Mouse (Mus musculus): ENCODE results near the gene Ubl3. TPM values are rescaled to one million over a fixed set of nuclear protein-coding genes. Genes with fewer than 3 reads are reported as not detected.
A peak's percentile ranks its signal among the peaks of the same experiment; 100 is the strongest.

Ubl3 gene
- polyA plus RNA-seq, 1 experiment from 2014 or later = 73.2 TPM

DNA sequence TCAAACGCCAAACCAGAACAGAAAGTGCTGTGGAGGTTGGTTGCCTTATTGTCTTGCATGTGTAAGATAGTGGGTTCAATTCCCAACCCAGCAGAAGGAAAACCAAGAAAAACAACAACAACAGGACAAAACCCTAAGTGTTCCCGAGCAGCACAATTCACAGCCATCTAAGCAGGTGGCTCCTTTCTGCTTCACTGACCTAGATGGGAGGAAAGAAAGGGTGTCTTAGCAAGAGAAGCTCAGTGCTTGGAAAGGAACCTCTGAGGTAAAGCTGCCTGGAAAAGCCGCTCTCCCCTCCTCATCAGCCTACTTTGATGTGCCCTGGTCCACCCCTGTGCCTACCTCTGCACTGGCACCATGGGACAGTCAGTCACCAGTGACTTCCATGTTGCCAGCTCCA, 70.8 kb downstream of the Ubl3 start:
- ATAC-seq (ENCODE audit: low read depth) (no peak), DNase-seq (ENCODE audit: low spot score) (no peak)
- H3K27ac ChIP-seq (replicated peaks; ENCODE audit: low read depth, low read length) = no peak overlapping the region
- H3K4me1 ChIP-seq (ENCODE audit: control insufficient read depth, insufficient read depth, low read length) = no peaks in the 10 kb centered on the region
- H3K9me3 ChIP-seq (ENCODE audit: control insufficient read depth, low read length) = no peaks in the 10 kb centered on the region
- H3K9ac ChIP-seq (ENCODE audit: low read depth, low read length) = no peak overlapping the region
- no peaks in the 10 kb centered on the region for H3K27me3 ChIP-seq (replicated peaks; ENCODE audit: control insufficient read depth, insufficient read depth, low read length)
- no peak overlapping the region for H3K4me3 ChIP-seq (ENCODE audit: low read depth, low read length)
- no peak overlapping the region for H3K4me2 ChIP-seq (ENCODE audit: low read depth, low read length)
- H3K36me3 ChIP-seq (ENCODE audit: control insufficient read depth, insufficient read depth, low read length) = no peaks in the 10 kb centered on the region
- 84% methylated on average over 3 of the region's 3 CpGs for WGBS

GRCm38 (mm10) chr5:148474346-148474745, 78.2 kb downstream of the Ubl3 start:
- H3K4me3 ChIP-seq (ENCODE audit: low read depth, low read length) = no peak overlapping the region
- DNase-seq (ENCODE audit: low spot score) = no peak
- 76% methylated on average over 7 of the region's 7 CpGs for WGBS

GRCm38 (mm10) chr5:148468626-148469441, 83.8 kb downstream of the Ubl3 start:
- Histone ChIP-seq H3K27me3 (replicated peaks; ENCODE audit: control insufficient read depth, insufficient read depth, low read length) (no peaks in the 10 kb centered on the region), H3K9ac (ENCODE audit: low read depth, low read length) (no peak overlapping the region), H3K4me1 (ENCODE audit: control insufficient read depth, insufficient read depth, low read length) (peaks cover 8% of the 10 kb centered on the region), H3K4me2 (ENCODE audit: low read depth, low read length) (no peak overlapping the region), H3K36me3 (ENCODE audit: control insufficient read depth, insufficient read depth, low read length) (no peaks in the 10 kb centered on the region), H3K27ac (replicated peaks; ENCODE audit: low read depth, low read length) (no peak overlapping the region), H3K4me3 (ENCODE audit: low read depth, low read length) (no peak overlapping the region), H3K9me3 (ENCODE audit: control insufficient read depth, low read length) (no peaks in the 10 kb centered on the region)
- ATAC-seq (ENCODE audit: low read depth) (peak; percentile 54), DNase-seq (ENCODE audit: low spot score) (peak; percentile 74)
- WGBS = 36% methylated on average over 14 of the region's 14 CpGs

More at GRCm38 (mm10) chr5:148474346-148474745, 78.2 kb downstream of the Ubl3 start:
- Histone ChIP-seq H3K9ac (ENCODE audit: low read depth, low read length) (no peak overlapping the region), H3K36me3 (ENCODE audit: control insufficient read depth, insufficient read depth, low read length) (no peaks in the 10 kb centered on the region), H3K27me3 (replicated peaks; ENCODE audit: control insufficient read depth, insufficient read depth, low read length) (no peaks in the 10 kb centered on the region), H3K9me3 (ENCODE audit: control insufficient read depth, low read length) (no peaks in the 10 kb centered on the region), H3K4me2 (ENCODE audit: low read depth, low read length) (no peak overlapping the region), H3K4me1 (ENCODE audit: control insufficient read depth, insufficient read depth, low read length) (no peaks in the 10 kb centered on the region), H3K27ac (replicated peaks; ENCODE audit: low read depth, low read length) (no peak overlapping the region)
- no peak for ATAC-seq (ENCODE audit: low read depth)

- no peak overlapping the region for H3K4me2 ChIP-seq (ENCODE audit: low read depth, low read length)
- no peaks in the 10 kb centered on the region for H3K36me3 ChIP-seq (ENCODE audit: control insufficient read depth, insufficient read depth, low read length)
- DNase-seq (ENCODE audit: low spot score) (peak; percentile 72), ATAC-seq (ENCODE audit: low read depth) (peak; percentile 64)
- H3K4me3 ChIP-seq (ENCODE audit: low read depth, low read length) = no peak overlapping the region
- peaks cover 8% of the 10 kb centered on the region for H3K4me1 ChIP-seq (ENCODE audit: control insufficient read depth, insufficient read depth, low read length)
- H3K9me3 ChIP-seq (ENCODE audit: control insufficient read depth, low read length) = no peaks in the 10 kb centered on the region
- no peaks in the 10 kb centered on the region for H3K27me3 ChIP-seq (replicated peaks; ENCODE audit: control insufficient read depth, insufficient read depth, low read length)
- H3K9ac ChIP-seq (ENCODE audit: low read depth, low read length) = no peak overlapping the region
- WGBS = 27% methylated on average over 8 of the region's 8 CpGs
- no peak overlapping the region for H3K27ac ChIP-seq (replicated peaks; ENCODE audit: low read depth, low read length)
Measured at GRCm38 (mm10) chr5:148466933-148467607, 85.5 kb downstream of the Ubl3 start.

DNA sequence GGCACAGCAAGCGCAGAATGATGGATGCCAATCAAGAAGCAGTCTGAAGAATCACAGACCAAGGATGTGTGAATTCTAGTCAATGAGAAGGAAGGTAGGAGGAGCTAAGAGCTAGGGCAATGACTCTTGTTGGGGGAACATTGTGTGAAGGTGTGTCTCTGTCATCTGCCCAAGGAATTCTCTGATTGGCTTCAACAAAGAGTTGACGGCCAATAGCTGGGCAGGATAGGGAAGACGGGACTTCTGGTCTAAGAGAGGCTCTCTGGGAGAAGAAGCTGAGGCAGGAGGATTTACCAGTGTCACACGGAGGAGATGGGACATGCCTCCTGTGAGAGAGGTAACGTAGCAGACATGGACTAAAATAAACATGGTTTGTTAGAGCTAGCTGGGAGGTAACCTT, 86.5 kb downstream of the Ubl3 start:
- Histone ChIP-seq H3K4me3 (ENCODE audit: low read depth, low read length) (no peak overlapping the region), H3K4me2 (ENCODE audit: low read depth, low read length) (no peak overlapping the region), H3K27me3 (replicated peaks; ENCODE audit: control insufficient read depth, insufficient read depth, low read length) (no peaks in the 10 kb centered on the region), H3K27ac (replicated peaks; ENCODE audit: low read depth, low read length) (no peak overlapping the region), H3K4me1 (ENCODE audit: control insufficient read depth, insufficient read depth, low read length) (peaks cover 8% of the 10 kb centered on the region), H3K36me3 (ENCODE audit: control insufficient read depth, insufficient read depth, low read length) (no peaks in the 10 kb centered on the region), H3K9me3 (ENCODE audit: control insufficient read depth, low read length) (no peaks in the 10 kb centered on the region), H3K9ac (ENCODE audit: low read depth, low read length) (no peak overlapping the region)
- 90% methylated on average over 5 of the region's 5 CpGs for WGBS
- no peak for DNase-seq (ENCODE audit: low spot score)
- ATAC-seq (ENCODE audit: low read depth) = no peak

DNA sequence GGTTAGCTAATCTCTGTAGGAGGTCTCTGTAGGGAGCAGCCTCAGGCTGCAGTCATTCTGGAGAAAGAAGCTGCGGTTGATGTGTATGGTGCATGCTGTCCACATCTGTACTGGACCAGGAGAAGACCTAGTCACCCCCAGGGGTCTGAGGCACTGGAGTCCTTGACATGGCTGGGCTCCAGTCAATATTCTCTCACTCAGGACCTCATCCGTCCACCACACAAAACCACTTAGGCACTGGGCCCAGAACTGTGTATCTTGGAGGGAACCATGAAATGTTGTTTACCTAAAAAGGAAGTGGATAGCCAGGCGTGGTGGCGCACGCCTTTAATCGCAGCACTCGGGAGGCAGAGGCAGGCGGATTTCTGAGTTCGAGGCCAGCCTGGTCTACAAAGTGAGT, 87.5 kb downstream of the Ubl3 start:
- Histone ChIP-seq H3K4me2 (ENCODE audit: low read depth, low read length) (no peak overlapping the region), H3K4me3 (ENCODE audit: low read depth, low read length) (no peak overlapping the region), H3K27me3 (replicated peaks; ENCODE audit: control insufficient read depth, insufficient read depth, low read length) (no peaks in the 10 kb centered on the region), H3K27ac (replicated peaks; ENCODE audit: low read depth, low read length) (no peak overlapping the region), H3K9ac (ENCODE audit: low read depth, low read length) (no peak overlapping the region), H3K4me1 (ENCODE audit: control insufficient read depth, insufficient read depth, low read length) (peaks cover 8% of the 10 kb centered on the region), H3K9me3 (ENCODE audit: control insufficient read depth, low read length) (peaks cover 5% of the 10 kb centered on the region), H3K36me3 (ENCODE audit: control insufficient read depth, insufficient read depth, low read length) (no peaks in the 10 kb centered on the region)
- ATAC-seq (ENCODE audit: low read depth) (no peak), DNase-seq (ENCODE audit: low spot score) (no peak)
- 93% methylated on average over 9 of the region's 9 CpGs for WGBS

DNA sequence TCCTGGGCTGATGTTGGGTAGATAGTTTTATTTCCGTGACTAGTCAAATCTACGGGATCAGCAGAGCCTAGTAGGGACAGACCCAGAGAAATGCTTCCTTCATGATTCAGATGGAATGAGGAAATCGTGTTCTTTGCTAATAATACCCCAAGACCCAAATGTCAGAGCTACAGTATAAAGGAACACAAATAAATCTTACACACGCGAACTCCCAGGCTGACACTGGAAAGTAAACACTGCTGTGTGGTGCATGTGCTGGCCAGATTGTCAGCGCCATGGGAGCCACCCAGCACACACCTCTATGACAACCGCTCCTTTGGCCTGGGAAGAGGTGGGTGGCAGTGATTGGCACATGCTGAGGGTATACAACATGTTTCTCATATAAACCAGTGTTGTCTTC, 88.1 kb downstream of the Ubl3 start:
- H3K9me3 ChIP-seq (ENCODE audit: control insufficient read depth, low read length) = peaks cover 5% of the 10 kb centered on the region
- DNase-seq (ENCODE audit: low spot score) (no peak), ATAC-seq (ENCODE audit: low read depth) (no peak)
- no peak overlapping the region for H3K4me2 ChIP-seq (ENCODE audit: low read depth, low read length)
- H3K27ac ChIP-seq (replicated peaks; ENCODE audit: low read depth, low read length) = no peak overlapping the region
- H3K36me3 ChIP-seq (ENCODE audit: control insufficient read depth, insufficient read depth, low read length) = no peaks in the 10 kb centered on the region
- H3K4me3 ChIP-seq (ENCODE audit: low read depth, low read length) = no peak overlapping the region
- no peaks in the 10 kb centered on the region for H3K27me3 ChIP-seq (replicated peaks; ENCODE audit: control insufficient read depth, insufficient read depth, low read length)
- H3K9ac ChIP-seq (ENCODE audit: low read depth, low read length) = no peak overlapping the region
- peaks cover 8% of the 10 kb centered on the region for H3K4me1 ChIP-seq (ENCODE audit: control insufficient read depth, insufficient read depth, low read length)
- WGBS = 71% methylated on average over 7 of the region's 7 CpGs

- no peak overlapping the region for H3K4me2 ChIP-seq (ENCODE audit: low read depth, low read length)
- H3K4me1 ChIP-seq (ENCODE audit: control insufficient read depth, insufficient read depth, low read length) = peaks cover 3% of the 10 kb centered on the region
- ATAC-seq (ENCODE audit: low read depth) (no peak), DNase-seq (ENCODE audit: low spot score) (no peak)
- 87% methylated on average over 6 of the region's 6 CpGs for WGBS
- H3K27ac ChIP-seq (replicated peaks; ENCODE audit: low read depth, low read length) = no peak overlapping the region
- no peaks in the 10 kb centered on the region for H3K27me3 ChIP-seq (replicated peaks; ENCODE audit: control insufficient read depth, insufficient read depth, low read length)
- no peaks in the 10 kb centered on the region for H3K36me3 ChIP-seq (ENCODE audit: control insufficient read depth, insufficient read depth, low read length)
- H3K9me3 ChIP-seq (ENCODE audit: control insufficient read depth, low read length) = peaks cover 5% of the 10 kb centered on the region
- H3K4me3 ChIP-seq (ENCODE audit: low read depth, low read length) = no peak overlapping the region
- H3K9ac ChIP-seq (ENCODE audit: low read depth, low read length) = no peak overlapping the region
Measured at GRCm38 (mm10) chr5:148463783-148464294, 88.8 kb downstream of the Ubl3 start.
